Mouse (Mus musculus) kidney, adult 18-20 months (tissue): ENCODE results near the gene Hspa2.

ENCODE experiments used
- DNase-seq: peaks from one replicate; pipeline ENCODE4 v3.0.0; 2021

The Hspa2 gene

DNA sequence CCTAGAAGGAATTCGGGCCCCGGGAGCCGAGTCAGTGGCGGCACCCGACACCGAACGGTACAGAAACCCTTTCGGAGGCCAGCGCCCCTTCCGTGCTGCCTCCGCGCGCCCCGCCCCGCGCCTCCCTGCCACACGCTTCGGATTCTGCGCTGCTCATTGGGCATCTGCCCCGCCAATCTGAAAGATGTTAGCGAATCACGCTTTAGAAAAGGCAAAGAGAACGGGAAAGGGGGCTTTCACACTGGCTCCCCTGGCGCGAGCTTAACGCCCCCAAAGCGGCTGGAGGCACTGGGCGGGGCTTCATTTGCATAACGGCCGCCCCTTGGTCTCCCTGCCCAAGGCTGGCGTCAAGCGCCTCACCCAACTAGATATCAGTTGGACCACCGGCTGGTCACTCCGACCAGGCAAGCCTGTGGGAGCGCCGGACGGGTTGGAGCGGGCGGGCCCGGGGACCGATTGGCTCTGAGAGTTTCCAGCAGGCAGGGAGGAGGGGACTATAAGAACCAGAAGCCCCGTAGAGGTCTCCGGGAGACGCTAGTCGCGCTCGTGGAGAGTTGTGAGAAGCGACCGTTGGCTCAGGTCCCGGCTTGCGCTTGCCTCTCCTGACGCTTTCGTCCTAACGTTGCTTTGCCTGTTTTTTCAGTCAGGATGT lies at the start of gene Hspa2:
TSS of gene Hspa2 (plus strand) at position 291 of the 652 bp plus-strand sequence.
- peak; percentile 100 for DNase-seq

DNA sequence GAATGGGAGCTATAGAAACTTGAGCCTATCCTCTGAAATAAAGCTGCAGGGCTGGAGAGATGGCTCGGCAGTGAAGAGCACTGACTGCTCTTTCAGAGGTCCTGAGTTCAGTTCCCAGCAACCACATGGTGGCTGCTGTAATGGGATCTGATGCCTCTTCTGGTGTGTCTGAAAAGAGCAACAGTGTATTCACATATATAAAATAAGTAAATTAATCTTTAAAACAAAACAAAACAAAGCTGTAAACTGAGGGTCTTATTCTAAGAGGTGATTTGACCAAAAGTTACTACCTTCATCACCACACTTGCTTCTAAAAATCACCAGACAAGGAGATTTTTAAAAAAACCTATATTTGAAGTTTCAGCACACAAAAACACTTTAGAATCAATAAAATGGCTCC lies 43.1 kb upstream of the Hspa2 start:
- no peak for DNase-seq

GRCm38 (mm10) chr12:76361405-76362302 lies 42.3 kb upstream of the Hspa2 start:
- DNase-seq: no peak

DNA sequence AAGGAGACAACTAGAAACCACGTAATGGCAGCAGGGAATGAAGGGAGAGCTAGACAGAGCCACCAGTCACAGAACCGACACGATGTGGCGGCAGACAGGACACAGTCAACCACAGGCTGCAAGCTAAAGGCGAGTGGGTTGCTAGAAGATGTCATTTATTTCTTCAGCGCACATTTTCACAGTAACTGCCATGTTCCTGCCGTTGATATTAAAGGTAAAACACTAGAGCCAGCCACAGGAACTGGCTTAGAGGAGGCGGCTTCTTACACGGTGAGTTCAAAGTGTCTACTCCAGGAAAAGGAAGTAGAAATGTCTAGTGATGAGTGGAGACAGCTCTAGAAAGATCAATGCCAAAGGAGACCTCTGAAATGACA lies 41.7 kb upstream of the Hspa2 start:
- DNase-seq: no peak

GRCm38 (mm10) chr12:76366276-76366675 lies 37.7 kb upstream of the Hspa2 start:
- DNase-seq: no peak

GRCm38 (mm10) chr12:76367096-76367995 lies 36.6 kb upstream of the Hspa2 start:
- peak; percentile 41 for DNase-seq

GRCm38 (mm10) chr12:76368201-76368789 lies 35.7 kb upstream of the Hspa2 start:
- DNase-seq: no peak

DNA sequence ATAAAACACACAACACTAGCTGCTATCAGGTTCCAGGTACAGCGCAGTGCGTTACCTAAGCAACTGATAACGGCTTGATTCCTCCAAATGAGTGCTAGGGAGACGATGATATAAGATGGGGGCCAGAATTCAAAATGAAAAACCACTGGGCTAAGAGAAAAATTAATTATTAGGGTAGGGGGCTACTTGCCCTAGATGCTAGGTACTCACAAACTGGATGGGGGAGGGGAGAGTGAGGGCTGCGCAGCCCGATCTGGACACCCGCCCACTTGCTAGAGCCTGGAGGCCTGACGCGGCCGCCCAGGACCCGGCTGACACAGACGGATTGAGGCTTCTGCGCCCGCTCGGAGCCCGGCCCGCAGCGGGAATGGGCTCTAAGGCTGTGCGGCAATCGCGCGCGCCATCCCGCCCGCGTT lies 35.2 kb upstream of the Hspa2 start:
- no peak for DNase-seq

GRCm38 (mm10) chr12:76369206-76369977 lies 34.6 kb upstream of the Hspa2 start, which contains the start of gene Zbtb25:
Zbtb25 (minus strand) TSS chr12:76369602.
- DNase-seq: peak; percentile 80

DNA sequence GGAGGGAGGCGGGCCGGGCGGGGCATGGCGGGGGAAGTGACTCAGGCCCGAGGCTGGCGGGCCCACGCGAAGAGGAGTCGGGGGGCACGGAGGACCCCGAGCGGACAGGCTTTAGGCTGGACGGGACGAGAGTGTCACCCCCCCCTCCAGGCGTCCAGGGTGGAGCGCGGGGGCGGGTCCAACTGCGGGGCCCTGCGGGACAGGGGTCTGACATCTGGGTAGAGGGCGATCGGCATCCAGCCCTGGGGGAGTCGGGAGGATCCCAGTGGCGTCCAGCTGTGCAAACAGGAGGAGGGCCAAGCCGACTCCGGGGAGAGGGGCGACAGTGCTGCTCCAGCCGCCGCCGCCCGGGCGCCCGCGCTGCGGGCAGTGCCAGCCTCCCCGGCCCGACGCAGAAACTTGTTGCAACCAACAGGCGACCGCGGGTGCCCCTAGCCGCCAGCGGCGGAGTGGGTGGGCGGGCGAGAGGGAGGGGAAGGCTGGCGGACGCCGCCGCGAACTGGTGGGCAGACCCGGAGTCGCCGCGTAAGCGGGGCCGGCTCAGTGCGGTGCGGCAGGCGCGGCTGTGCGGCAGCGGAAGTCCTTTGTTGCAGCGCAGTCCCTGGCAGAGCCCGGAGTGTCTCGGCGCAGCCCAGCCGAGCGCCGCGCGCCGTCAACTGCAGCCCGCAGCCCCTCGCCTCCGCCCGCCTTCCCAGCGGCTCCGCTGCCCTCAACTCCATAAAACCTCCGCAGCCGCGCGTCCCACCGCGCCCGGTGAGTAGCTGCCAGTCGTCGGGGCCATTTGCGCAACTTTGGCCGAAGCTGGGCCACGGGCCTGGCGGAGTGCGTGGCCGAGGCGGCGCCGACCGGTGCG lies 33.8 kb upstream of the Hspa2 start, which contains the start of gene Zbtb1:
TSS of gene Zbtb1 (plus strand) at position 289 of the 853 bp plus-strand sequence.
- DNase-seq: peak; percentile 84

- DNase-seq: peak; percentile 83
Observed at GRCm38 (mm10) chr12:76370831-76371571, 33.0 kb upstream of the Hspa2 start.

DNA sequence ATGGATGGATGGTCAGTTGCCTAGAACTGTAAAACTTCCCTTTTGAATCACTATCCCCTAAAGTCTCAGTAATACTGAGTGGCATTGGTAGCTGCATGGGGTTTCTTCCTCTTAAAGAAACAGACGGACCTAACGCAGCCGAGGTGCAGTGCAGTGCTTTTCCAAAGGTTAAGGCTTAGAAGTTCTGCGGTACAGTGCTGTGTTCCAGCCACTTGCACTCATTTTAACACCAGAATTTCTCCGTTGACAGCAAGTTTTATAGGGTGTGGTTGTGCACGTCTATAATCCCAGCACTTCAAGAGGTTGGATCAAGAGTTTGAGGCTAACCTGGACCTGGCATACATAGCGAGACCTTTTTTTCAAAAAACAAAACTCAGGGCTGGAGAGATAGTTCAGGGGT lies 31.9 kb upstream of the Hspa2 start:
- DNase-seq: no peak

DNA sequence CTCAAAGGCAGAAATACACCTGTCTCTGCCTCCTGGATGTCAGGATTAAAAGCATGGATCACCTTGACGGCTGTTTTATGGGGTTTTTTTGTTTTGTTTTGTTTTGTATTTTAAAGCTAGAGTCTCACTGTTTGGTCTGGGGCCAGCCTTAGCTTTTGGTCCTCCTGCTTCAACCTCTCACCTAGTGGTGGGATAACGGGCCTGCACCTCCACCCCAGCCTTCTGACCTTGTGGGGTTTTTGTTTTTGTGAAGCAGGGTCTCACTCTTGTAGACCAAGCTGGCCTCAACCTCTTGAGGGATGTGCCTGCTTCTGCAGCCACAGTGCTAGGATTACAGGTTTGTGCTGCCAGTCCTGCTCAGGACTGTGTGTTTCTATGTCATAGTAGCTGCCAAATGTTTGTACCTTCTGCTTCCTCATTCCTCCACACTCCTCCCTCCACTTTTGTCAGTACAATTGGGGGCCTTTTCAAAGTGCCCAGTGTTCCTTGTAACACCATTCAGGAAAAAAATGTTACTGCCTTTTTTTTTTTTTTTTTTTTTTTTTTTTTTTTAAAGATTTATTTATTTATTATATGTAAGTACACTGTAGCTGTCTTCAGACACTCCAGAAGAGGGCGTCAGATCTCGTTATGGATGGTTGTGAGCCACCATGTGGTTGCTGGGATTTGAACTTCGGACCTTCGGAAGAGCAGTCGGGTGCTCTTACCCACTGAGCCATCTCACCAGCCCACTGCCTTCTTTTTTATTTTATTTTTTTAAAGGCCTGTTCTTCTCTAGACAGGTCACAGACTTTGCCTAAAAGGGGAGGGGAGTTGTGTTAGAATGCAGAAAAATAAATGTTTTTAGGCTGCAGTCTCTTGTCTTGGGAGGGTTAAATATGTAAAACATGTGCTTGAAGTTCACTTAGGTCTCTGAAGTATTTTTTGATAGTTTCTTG lies 30.8 kb upstream of the Hspa2 start:
- DNase-seq: no peak

DNA sequence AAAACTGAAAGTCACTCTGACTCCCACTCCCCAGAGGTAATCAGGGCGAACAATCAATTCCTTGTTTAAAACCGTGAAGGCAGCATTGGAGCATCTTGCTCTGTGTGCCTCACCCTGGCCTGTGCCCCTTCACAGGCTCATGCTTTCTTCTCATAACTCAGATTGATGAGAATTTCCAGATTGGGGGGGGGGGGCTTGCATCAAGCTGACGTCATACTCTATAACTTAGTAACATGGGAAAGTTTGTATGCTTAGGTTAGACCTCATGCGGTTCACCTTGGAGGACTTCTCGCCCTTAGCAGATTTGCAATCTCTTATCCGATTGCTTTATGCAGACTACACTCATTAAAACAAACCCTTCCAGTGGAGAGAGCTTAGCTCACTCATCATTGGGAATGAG lies 30.0 kb upstream of the Hspa2 start:
- no peak for DNase-seq

GRCm38 (mm10) chr12:76374911-76375310 lies 29.1 kb upstream of the Hspa2 start:
- DNase-seq: no peak

DNA sequence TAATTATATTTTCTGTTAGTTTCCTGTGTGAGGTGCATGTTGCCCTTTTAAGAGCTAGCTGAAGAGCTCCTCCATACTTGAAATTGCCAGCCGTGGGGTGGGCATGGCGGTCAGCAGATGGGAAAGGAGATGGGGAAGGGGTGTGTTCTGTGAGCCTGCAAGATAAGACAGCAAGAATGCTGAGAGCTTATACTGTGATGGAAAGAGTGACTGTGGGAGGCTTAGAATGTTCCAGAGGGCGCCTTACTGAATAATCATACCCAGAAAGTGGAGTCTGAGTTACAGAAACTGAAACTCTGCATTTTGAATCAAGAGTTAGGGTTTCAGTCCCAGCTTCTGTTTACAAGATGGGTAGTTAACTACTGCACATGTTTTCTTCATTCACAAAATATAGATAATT lies 28.5 kb upstream of the Hspa2 start:
- DNase-seq: no peak

DNA sequence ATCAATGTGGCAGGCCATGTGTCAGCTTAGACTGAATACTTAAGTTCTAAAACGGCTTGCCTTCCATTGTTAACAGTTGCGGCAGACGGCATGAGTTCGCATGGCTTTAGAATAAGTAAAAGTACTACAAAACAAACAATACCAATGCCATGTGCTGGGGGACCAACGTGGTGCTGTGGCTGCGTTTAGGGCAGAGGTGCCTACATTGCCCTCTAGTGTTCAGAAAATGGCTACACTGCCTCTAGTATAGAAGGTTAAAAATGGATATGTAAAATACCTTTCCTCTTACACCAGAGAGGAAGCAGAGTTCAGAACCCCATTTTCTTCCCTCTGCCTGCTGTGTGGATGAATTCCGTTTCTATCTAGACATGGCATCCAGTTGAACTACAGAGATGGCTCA lies 27.3 kb upstream of the Hspa2 start:
- DNase-seq: peak; percentile 23

DNA sequence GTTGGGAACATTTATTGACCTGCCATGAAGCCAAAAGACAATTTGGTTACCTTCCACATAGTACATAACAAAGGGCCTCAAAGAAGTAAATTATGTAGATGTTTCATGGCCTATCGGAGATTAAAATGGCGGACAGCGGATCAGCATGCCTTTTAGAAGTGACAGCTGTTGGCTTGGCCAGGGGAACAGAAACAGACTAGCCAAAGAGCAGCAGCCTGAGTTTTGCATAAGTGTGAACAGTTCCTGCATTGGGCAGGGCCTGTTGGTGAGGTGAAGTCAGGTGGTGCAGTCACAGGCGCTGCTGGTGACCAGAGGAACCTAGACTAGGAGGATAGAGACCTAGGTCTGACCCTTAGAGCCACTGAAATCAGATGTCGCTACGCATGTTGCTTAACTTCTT lies 26.9 kb upstream of the Hspa2 start:
- no peak for DNase-seq

DNA sequence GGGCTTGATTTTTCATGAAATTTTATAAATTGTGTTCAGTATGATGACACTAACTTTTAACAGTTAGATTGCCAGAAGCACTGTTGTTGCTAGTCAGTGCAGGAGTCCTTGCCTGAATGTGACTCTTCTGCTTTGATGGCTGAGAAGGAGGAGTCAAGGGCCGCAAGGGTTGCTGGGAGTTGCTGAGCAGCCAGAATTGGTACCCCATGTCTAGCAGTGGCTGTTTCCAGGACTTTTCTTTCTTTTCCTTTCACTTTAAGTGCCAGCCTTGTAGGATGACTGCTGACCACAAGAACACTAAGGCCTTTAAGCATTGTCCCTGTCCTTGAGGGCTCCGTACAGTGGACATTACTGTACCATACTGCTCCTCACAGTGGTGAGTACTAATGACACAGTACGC lies 26.2 kb upstream of the Hspa2 start:
- no peak for DNase-seq
